Mouse (Mus musculus) kidney, postnatal 0 days (tissue): ENCODE measurements around the gene Ift20. TPM values are rescaled to one million over a fixed set of nuclear protein-coding genes. Genes with fewer than 3 reads are reported as not detected.

Experiments used
- ATAC-seq: fragments of 200-750 bp; cut with Nextera tagmentation; replicated peaks from 2 replicates; pipeline ENCODE4 v1.8.0; 2017; ENCODE audit warnings: low read depth, moderate number of reproducible peaks, moderate TSS enrichment, moderate library complexity; ENCODE audit not compliant: low FRiP score
- DNase-seq: peaks from one replicate; pipeline ENCODE4 v3.0.0-alpha.2; 2016; ENCODE audit warnings: low spot score
- H3K27ac ChIP-seq: fragments of 300-500 bp; sonication (generic); 2 replicates; pipeline ENCODE4 v1.5.1; 2014; ENCODE audit warnings: mild to moderate bottlenecking
- H3K27me3 ChIP-seq: fragments of 300-500 bp; sonication (generic); 2 replicates; pipeline ENCODE4 v1.6.1; 2014; ENCODE audit warnings: low read length, mixed read lengths; ENCODE audit not compliant: insufficient read depth
- H3K36me3 ChIP-seq: fragments of 300-500 bp; sonication (generic); 2 replicates; pipeline ENCODE4 v1.6.1; 2014; ENCODE audit warnings: low read length, mixed read lengths; ENCODE audit not compliant: insufficient read depth
- H3K4me1 ChIP-seq: fragments of 300-500 bp; sonication (generic); replicated peaks from 2 replicates; pipeline ENCODE4 v1.6.1; 2014; ENCODE audit warnings: antibody characterized with exemption, low read length, mixed read lengths; ENCODE audit not compliant: insufficient read depth
- H3K4me2 ChIP-seq: fragments of 300-500 bp; sonication (generic); 2 replicates; pipeline ENCODE4 v1.6.1; 2014; ENCODE audit warnings: mild to moderate bottlenecking, low read length, moderate library complexity, mixed read lengths
- H3K4me3 ChIP-seq: fragments of 300-500 bp; sonication (generic); replicated peaks from 2 replicates; pipeline ENCODE4 v1.5.1; 2014; ENCODE audit warnings: low read depth, low read length
- H3K9ac ChIP-seq: fragments of 300-500 bp; sonication (generic); 2 replicates; pipeline ENCODE4 v1.6.1; 2014; ENCODE audit warnings: low read depth, low read length
- H3K9me3 ChIP-seq: fragments of 300-500 bp; sonication (generic); replicated peaks from 2 replicates; pipeline ENCODE4 v1.6.1; 2016; ENCODE audit warnings: low read length, inconsistent platforms, mixed read lengths
- CTCF ChIP-seq: IDR thresholded peaks from 2 replicates; pipeline ENCODE4 v1.5.1; 2016; ENCODE audit warnings: antibody characterized with exemption, low read depth, mild to moderate bottlenecking, moderate library complexity
- WGBS: fragments of 180-500 bp; shearing (Covaris S2); extraction: QIAGEN DNeasy Blood & Tissue Kit; methylation state at CpG from one replicate; pipeline ENCODE4 v1.1.7; 2014; 5-methylcytosine and 5-hydroxymethylcytosine counted together
- polyA plus RNA-seq: library from polyadenylated mRNA; unstranded; fragments of >200 nt; fragmentation: Nextera tagmentation; extraction: Ambion mirVana; gene quantifications from 2 replicates; pipeline ENCODE4 v1.2.1, GENCODE M21; 2015

Gene Ift20
- polyA plus RNA-seq, 1 experiment from 2014 or later: 185 TPM

- no peak within 1 kb of the TSS for H3K4me2 ChIP-seq
- WGBS: 71% methylated on average over 7 of the region's 7 CpGs
- no peak within 1 kb of the TSS for H3K9ac ChIP-seq
- no peak within 1 kb of the TSS for H3K27ac ChIP-seq
- TF ChIP-seq CTCF: no peak
- no peaks in the 10 kb centered on the region for H3K9me3 ChIP-seq
- H3K36me3 ChIP-seq: peaks cover 18% of the 10 kb centered on the region
- H3K4me3 ChIP-seq: no peak within 1 kb of the TSS
- no peak for ATAC-seq
- H3K27me3 ChIP-seq: no peaks in the 10 kb centered on the region
- no peak for DNase-seq
- 0 out of 2 replicates have a peak, but pooled peaks cover under 1% of the 10 kb centered on the region for H3K4me1 ChIP-seq
These were observed 33.1 kb upstream of the Ift20 start, which contains the start of gene Sebox for GRCm38 (mm10) chr11:78502909-78503650. Gene Sebox (plus strand): TSS chr11:78503447.

- Histone ChIP-seq H3K36me3 (peaks cover 22% of the 10 kb centered on the region), H3K27me3 (no peaks in the 10 kb centered on the region), H3K9ac (no peak overlapping the region), H3K27ac (no peak overlapping the region), H3K4me2 (no peak overlapping the region), H3K4me1 (no peaks in the 10 kb centered on the region), H3K4me3 (no peak overlapping the region), H3K9me3 (no peaks in the 10 kb centered on the region)
- 88% methylated on average over 3 of the region's 3 CpGs for WGBS
- TF ChIP-seq CTCF: no peak
- no peak for DNase-seq
- no peak for ATAC-seq
These were observed 30.7 kb upstream of the Ift20 start for GRCm38 (mm10) chr11:78505430-78505829.

- Histone ChIP-seq H3K27ac (no peak overlapping the region), H3K4me2 (no peak overlapping the region), H3K27me3 (no peaks in the 10 kb centered on the region), H3K4me1 (peaks cover 11% of the 10 kb centered on the region; the same call in 1 of the 2 replicates), H3K36me3 (peaks cover 22% of the 10 kb centered on the region), H3K9ac (no peak overlapping the region), H3K4me3 (no peak overlapping the region), H3K9me3 (no peaks in the 10 kb centered on the region)
- WGBS: 83% methylated on average over 5 of the region's 5 CpGs
- ATAC-seq (no peak), DNase-seq (no peak)
- TF ChIP-seq CTCF: peak; percentile 65
These were observed 27.0 kb upstream of the Ift20 start for GRCm38 (mm10) chr11:78509148-78509547.

- under 1% methylated on average over 64 of the region's 67 CpGs for WGBS
- ATAC-seq: peak; percentile 95
- H3K36me3 ChIP-seq: peaks cover 31% of the 10 kb centered on the region
These were observed 23.9 kb upstream of the Ift20 start, which contains the start of the genes Tmem199 and Poldip2 for GRCm38 (mm10) chr11:78512025-78512957. Gene Tmem199 (minus strand): TSS chr11:78512172. Gene Poldip2 (plus strand): TSS chr11:78512193.

GRCm38 (mm10) chr11:78513106-78513790, 22.9 kb upstream of the Ift20 start:
- peaks cover 29% of the 10 kb centered on the region for H3K36me3 ChIP-seq
- no peaks in the 10 kb centered on the region for H3K9me3 ChIP-seq
- no peak overlapping the region for H3K27ac ChIP-seq
- no peak for ATAC-seq
- H3K4me2 ChIP-seq: peak overlapping the region; percentile 88
- TF ChIP-seq CTCF: no peak
- no peaks in the 10 kb centered on the region for H3K27me3 ChIP-seq
- peaks cover 11% of the 10 kb centered on the region; the same call in 1 of the 2 replicates for H3K4me1 ChIP-seq
- DNase-seq: no peak
- 67% methylated on average over 3 of the region's 3 CpGs for WGBS
- peak overlapping the region; percentile 82 for H3K4me3 ChIP-seq
- peak overlapping the region; percentile 93; the same call in 1 of the 2 replicates for H3K9ac ChIP-seq

More at GRCm38 (mm10) chr11:78512025-78512957, 23.9 kb upstream of the Ift20 start, which contains the start of the genes Tmem199 and Poldip2:
- Histone ChIP-seq H3K4me3 (peak within 1 kb of the TSS; percentile 82), H3K4me1 (peaks cover 11% of the 10 kb centered on the region; the same call in 1 of the 2 replicates), H3K9me3 (no peaks in the 10 kb centered on the region), H3K27me3 (no peaks in the 10 kb centered on the region), H3K4me2 (peak within 1 kb of the TSS; percentile 88), H3K9ac (peak within 1 kb of the TSS; percentile 93), H3K27ac (peak within 1 kb of the TSS; percentile 89)
- TF ChIP-seq CTCF: no peak; the same call in 1 of the 2 replicates
- peak; percentile 97 for DNase-seq
